Mouse (Mus musculus): ENCODE data around the gene Rhbdl1. TPM values are rescaled to one million over a fixed set of nuclear protein-coding genes. Genes with fewer than 3 reads are reported as not detected.
A peak's percentile ranks its signal among the peaks of the same experiment; 100 is the strongest.

Gene Rhbdl1
- polyA plus RNA-seq, 1 experiment, result 0.67 TPM

DNA sequence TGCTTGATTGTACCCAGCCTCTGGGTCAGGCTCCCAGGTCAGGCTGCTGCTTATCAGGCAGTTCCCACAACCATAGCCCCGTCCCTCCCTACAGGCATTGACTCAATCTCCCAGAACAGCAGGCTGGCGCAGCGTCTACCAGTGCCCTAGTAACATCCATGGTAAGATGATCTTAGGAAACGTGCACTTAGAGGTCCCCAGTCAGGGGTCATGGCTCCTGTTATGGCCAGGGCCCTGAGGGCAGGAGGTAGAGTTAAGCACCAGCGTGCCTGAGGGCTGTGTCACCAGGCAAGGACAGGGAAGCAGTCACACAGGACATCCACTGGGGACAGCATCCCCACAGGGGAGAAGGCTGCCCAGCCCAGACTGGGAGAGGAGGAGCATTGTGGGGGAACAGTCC is 45.2 kb upstream of the Rhbdl1 start:
- no peaks in the 10 kb centered on the region for H3K79me2 ChIP-seq (ENCODE audit: control insufficient read depth, insufficient read depth)
- no peak overlapping the region for H3K4me3 ChIP-seq
- no peaks in the 10 kb centered on the region for H3K27me3 ChIP-seq (ENCODE audit: control insufficient read depth, insufficient read depth, insufficient read length)
- no peak overlapping the region for H3K4me2 ChIP-seq (ENCODE audit: low read depth)
- H3K36me3 ChIP-seq (ENCODE audit: control insufficient read depth, insufficient read depth), result no peaks in the 10 kb centered on the region
- H3ac ChIP-seq (ENCODE audit: control insufficient read depth, insufficient read length), result no peak overlapping the region
- TF ChIP-seq MAX (IDR thresholded peaks at IDR 0.05; ENCODE audit: low read depth) (no peak), POLR2AphosphoS2 (IDR thresholded peaks at IDR 0.05; ENCODE audit: insufficient read length, low read depth) (peak; percentile 66), TCF12 (IDR thresholded peaks at IDR 0.05; ENCODE audit: insufficient read depth, poor library complexity, severe bottlenecking) (no peak), POLR2A (IDR thresholded peaks at IDR 0.05; ENCODE audit: insufficient read length, low read depth) (peak; percentile 27)

DNA sequence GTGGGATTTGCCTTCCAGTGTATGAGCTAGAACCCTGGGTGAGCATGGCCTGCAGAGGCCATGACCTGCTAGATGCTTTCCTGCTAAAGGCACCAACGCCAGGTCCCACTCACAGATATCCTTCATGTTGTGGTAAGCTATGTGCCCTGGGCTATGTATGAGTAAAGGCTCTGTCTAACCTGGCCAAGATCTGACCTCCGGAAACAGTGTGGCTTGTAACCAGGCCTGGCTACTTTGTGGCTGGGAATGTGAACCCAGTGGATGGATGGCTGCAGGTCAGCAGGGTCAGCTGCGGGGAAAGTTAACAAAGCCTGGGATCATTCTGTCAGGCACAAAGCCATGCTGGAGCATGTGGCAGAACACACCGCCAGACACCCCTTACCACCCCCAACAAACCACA is 44.6 kb upstream of the Rhbdl1 start:
- no peak for TF ChIP-seq SRF (IDR thresholded peaks at IDR 0.05; ENCODE audit: control insufficient read depth, insufficient read length, low read depth)
- TF ChIP-seq USF1 (IDR thresholded peaks at IDR 0.05; ENCODE audit: low read depth), result no peak
- TF ChIP-seq MYOD1 (IDR thresholded peaks at IDR 0.05; ENCODE audit: control insufficient read depth in 1 of 3, insufficient read length in 2 of 3, low read depth in 2 of 3), result no peak
- no peak for TF ChIP-seq POLR2AphosphoS2 (IDR thresholded peaks at IDR 0.05; ENCODE audit: insufficient read length, low read depth)
- H3K36me3 ChIP-seq (ENCODE audit: control insufficient read depth, insufficient read depth), result no peaks in the 10 kb centered on the region
- no peaks in the 10 kb centered on the region for H3K27me3 ChIP-seq (ENCODE audit: control insufficient read depth, insufficient read depth, insufficient read length)

DNA sequence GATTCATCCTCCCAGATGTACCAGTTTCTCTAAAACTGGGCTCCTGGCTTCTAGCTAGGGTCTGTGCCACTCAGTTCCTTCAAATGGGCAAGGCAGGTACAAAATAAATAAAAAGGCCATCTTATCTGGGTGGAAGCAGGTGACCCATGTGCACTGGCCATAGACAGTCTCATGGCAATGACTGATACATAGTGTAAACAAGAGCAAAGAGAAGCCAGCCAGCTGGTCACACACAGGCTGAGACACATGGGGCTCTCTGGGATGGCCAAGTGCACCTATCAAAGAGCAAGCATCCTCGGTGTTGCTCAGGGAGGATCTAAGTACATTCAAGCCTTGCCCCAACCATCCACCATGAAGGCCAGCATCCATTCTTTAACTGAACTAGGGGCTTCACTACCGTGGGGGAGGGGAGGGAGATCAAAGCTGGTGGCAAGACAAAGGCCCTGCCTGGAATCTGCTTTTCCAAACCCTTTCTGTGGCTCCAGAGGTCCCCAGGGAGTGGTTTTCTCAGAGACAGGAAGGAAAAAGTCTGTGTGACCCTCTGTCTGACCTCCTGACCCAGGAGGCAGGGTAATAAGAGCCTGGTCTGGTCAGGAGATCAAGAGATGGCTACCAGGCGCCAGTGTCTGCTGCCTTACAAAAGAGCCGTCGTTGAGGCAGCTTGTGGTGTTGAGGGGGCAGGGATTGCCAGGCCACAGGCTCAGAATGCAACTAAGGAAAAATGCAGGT is 44.0 kb upstream of the Rhbdl1 start:
- no peak overlapping the region for H3ac ChIP-seq (ENCODE audit: control insufficient read depth, insufficient read length)
- no peaks in the 10 kb centered on the region for H3K27me3 ChIP-seq (ENCODE audit: control insufficient read depth, insufficient read depth, insufficient read length)
- peak; percentile 23 for TF ChIP-seq POLR2AphosphoS2 (IDR thresholded peaks at IDR 0.05; ENCODE audit: insufficient read length, low read depth)
- TF ChIP-seq MAX (IDR thresholded peaks at IDR 0.05; ENCODE audit: low read depth), result no peak
- peaks cover 3% of the 10 kb centered on the region for H3K79me2 ChIP-seq (ENCODE audit: control insufficient read depth, insufficient read depth)
- H3K4me2 ChIP-seq (ENCODE audit: low read depth), result no peak overlapping the region
- H3K4me3 ChIP-seq, result no peak overlapping the region
- no peaks in the 10 kb centered on the region for H3K36me3 ChIP-seq (ENCODE audit: control insufficient read depth, insufficient read depth)

More for the DNA sequence above, 44.6 kb upstream of the Rhbdl1 start:
- Histone ChIP-seq H3K79me2 (ENCODE audit: control insufficient read depth, insufficient read depth) (no peaks in the 10 kb centered on the region), H3K4me2 (ENCODE audit: low read depth) (no peak overlapping the region), H3ac (ENCODE audit: control insufficient read depth, insufficient read length) (no peak overlapping the region), H3K4me3 (no peak overlapping the region)

DNA sequence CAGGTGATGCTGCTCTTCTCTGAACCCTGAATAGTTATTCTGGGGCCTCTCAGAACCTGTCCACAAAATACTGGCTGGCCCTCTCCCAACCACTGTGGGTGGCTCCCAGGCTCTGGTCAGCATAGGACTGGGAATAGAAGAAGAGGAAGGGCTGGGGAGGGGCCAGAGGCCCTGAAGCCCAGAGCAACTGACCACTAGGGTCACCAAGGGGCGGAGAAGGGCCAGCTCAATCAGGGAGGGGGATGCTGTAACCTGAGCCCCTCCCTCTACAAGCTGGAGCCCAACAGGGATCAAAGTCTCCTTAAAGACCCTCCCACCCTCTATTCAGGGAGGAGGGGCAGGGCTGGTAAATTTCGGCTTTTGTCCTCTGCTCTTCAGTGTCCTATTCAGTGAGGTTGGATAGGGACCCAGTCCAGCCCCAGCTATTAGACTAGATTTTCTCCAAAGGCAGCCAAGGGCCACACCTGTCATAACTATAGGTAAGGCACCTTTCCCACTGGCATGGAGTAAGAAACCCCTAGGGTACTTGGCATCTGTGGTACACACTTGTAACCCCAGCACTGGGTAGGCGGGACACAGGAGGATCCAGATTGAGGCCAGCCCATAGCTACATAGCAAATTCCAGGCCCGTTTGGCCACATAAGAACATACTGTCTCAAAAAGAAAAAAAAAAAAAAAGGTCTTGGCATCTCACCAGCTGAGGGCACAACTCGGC is 43.3 kb upstream of the Rhbdl1 start, which contains the start of gene Wfikkn1:
Gene Wfikkn1 (minus strand): TSS at position 663 of the 715 bp plus-strand sequence.
- TF ChIP-seq POLR2AphosphoS2 (IDR thresholded peaks at IDR 0.05; ENCODE audit: insufficient read length, low read depth), result no peak
- TF ChIP-seq MYOG (IDR thresholded peaks at IDR 0.05; ENCODE audit: control insufficient read depth in 1 of 3, insufficient read depth in 1 of 3, insufficient read length in 2 of 3, low read depth in 2 of 3), result no peak
- no peak for TF ChIP-seq E2F4 (IDR thresholded peaks at IDR 0.05; ENCODE audit: insufficient read depth)
- no peak for TF ChIP-seq SRF (IDR thresholded peaks at IDR 0.05; ENCODE audit: control insufficient read depth, insufficient read length, low read depth)
- no peak for TF ChIP-seq POLR2A (IDR thresholded peaks at IDR 0.05; ENCODE audit: insufficient read length, low read depth)
- TF ChIP-seq TCF12 (IDR thresholded peaks at IDR 0.05; ENCODE audit: insufficient read depth, poor library complexity, severe bottlenecking), result no peak
- no peak for TF ChIP-seq TCF3 (IDR thresholded peaks at IDR 0.05; ENCODE audit: insufficient read length, low read depth)
- no peak for TF ChIP-seq CEBPB (IDR thresholded peaks at IDR 0.05; ENCODE audit: insufficient read depth, poor library complexity, severe bottlenecking)
- no peak for TF ChIP-seq MYOD1 (IDR thresholded peaks at IDR 0.05; ENCODE audit: control insufficient read depth in 1 of 3, insufficient read length in 2 of 3, low read depth in 2 of 3)
- no peak for TF ChIP-seq REST (IDR thresholded peaks at IDR 0.05; ENCODE audit: insufficient read depth, insufficient read length)
- TF ChIP-seq USF1 (IDR thresholded peaks at IDR 0.05; ENCODE audit: low read depth), result no peak
- H3K79me2 ChIP-seq (ENCODE audit: control insufficient read depth, insufficient read depth), result peaks cover 4% of the 10 kb centered on the region
- H3K4me3 ChIP-seq, result no peak within 1 kb of the TSS
- no peak within 1 kb of the TSS for H3ac ChIP-seq (ENCODE audit: control insufficient read depth, insufficient read length)
- no peaks in the 10 kb centered on the region for H3K36me3 ChIP-seq (ENCODE audit: control insufficient read depth, insufficient read depth)
- H3K4me2 ChIP-seq (ENCODE audit: low read depth), result no peak within 1 kb of the TSS
- H3K27me3 ChIP-seq (ENCODE audit: control insufficient read depth, insufficient read depth, insufficient read length), result no peaks in the 10 kb centered on the region

DNA sequence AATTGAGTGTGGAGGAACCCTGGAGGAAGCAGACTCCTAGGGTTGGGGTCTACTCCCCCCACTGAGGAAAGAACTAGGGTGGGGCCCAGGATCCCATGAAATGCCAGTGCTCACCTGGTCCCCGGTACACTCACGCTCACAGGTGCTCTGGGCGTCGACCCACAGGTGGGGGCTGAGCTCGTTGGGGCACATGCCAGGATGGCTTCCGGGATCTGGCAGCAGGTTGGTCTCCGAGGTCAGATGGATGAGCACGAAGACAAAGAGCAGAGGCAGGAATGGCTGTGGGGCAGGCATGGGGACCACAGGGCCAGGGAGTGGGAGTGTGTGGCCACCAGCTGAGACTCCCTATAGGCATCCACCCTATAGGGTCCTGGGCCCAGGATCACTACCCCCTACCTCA is 42.7 kb upstream of the Rhbdl1 start:
- no peak overlapping the region for H3K4me3 ChIP-seq
- TF ChIP-seq USF1 (IDR thresholded peaks at IDR 0.05; ENCODE audit: low read depth) (no peak), POLR2AphosphoS2 (IDR thresholded peaks at IDR 0.05; ENCODE audit: insufficient read length, low read depth) (peak; percentile 20)
- no peak overlapping the region for H3ac ChIP-seq (ENCODE audit: control insufficient read depth, insufficient read length)
- peaks cover 4% of the 10 kb centered on the region for H3K79me2 ChIP-seq (ENCODE audit: control insufficient read depth, insufficient read depth)
- H3K4me2 ChIP-seq (ENCODE audit: low read depth), result no peak overlapping the region
- no peaks in the 10 kb centered on the region for H3K27me3 ChIP-seq (ENCODE audit: control insufficient read depth, insufficient read depth, insufficient read length)
- no peaks in the 10 kb centered on the region for H3K36me3 ChIP-seq (ENCODE audit: control insufficient read depth, insufficient read depth)
